Mouse (Mus musculus): ENCODE results near the gene Pnldc1. TPM values are rescaled to one million over a fixed set of nuclear protein-coding genes. Genes with fewer than 3 reads are reported as not detected.

Gene Pnldc1
- total and polyA plus RNA-seq, 2 experiments, result 1.3 to 1.5 TPM

GRCm38 (mm10) chr17:12839475-12840267 lies 70.4 kb downstream of the Pnldc1 start:
- H3K4me1 ChIP-seq (ENCODE audit: control insufficient read depth, insufficient read depth, low read length), result no peaks in the 10 kb centered on the region
- H3K79me2 ChIP-seq (ENCODE audit: control insufficient read depth, insufficient read depth, low read length), result no peaks in the 10 kb centered on the region
- TF ChIP-seq CTCF (IDR thresholded peaks at IDR 0.05; ENCODE audit: low read depth, low read length) (no peak), POLR2A (IDR thresholded peaks at IDR 0.05; ENCODE audit: extremely low read depth, insufficient read depth, low read length) (no peak)
- no peak overlapping the region for H3K9ac ChIP-seq (ENCODE audit: low read depth, low read length)
- no peaks in the 10 kb centered on the region for H3K36me3 ChIP-seq (ENCODE audit: control insufficient read depth, insufficient read depth, low read length)
- no peaks in the 10 kb centered on the region for H3K27me3 ChIP-seq (ENCODE audit: control insufficient read depth, insufficient read depth, low read length)
- no peak overlapping the region for H3K4me3 ChIP-seq (ENCODE audit: insufficient read depth, low read depth, low read length)
- WGBS, result 83% methylated on average over 10 of the region's 10 CpGs
- no peak for DNase-seq (ENCODE audit: extremely low read depth, low read depth, low spot score)
- H3K27ac ChIP-seq (replicated peaks; ENCODE audit: insufficient read depth, low read depth, low read length), result no peak overlapping the region

Other genes with a start within 250 kb of the Pnldc1 start
- gene Slc22a1, start 234.4 kb downstream of the Pnldc1 start, total RNA-seq (2014; rRNA removed), result 311 and 487 TPM in 2 replicates
- 527 and 571 TPM in 2 replicates for gene Slc22a1, start 234.4 kb downstream of the Pnldc1 start, polyA plus RNA-seq (2012; rRNA removed)
- 22.3 and 26.6 TPM in 2 replicates for gene Igf2r, start 140.6 kb downstream of the Pnldc1 start, total RNA-seq (2014; rRNA removed)
- 8.0 and 8.7 TPM in 2 replicates for gene Igf2r, start 140.6 kb downstream of the Pnldc1 start, polyA plus RNA-seq (2012; rRNA removed)
- 0.18 TPM in 1 of 2 replicates, not detected in the other for gene Mas1, start 42.1 kb downstream of the Pnldc1 start, total RNA-seq (2014; rRNA removed)
- gene Mas1, start 42.1 kb downstream of the Pnldc1 start, polyA plus RNA-seq (2012; rRNA removed), result 0.35 and 0.55 TPM in 2 replicates
- gene Mrgprh, start 34.2 kb downstream of the Pnldc1 start, total RNA-seq (2014; rRNA removed), result 0.09 TPM in 1 of 2 replicates, not detected in the other
- gene Mrgprh, start 34.2 kb downstream of the Pnldc1 start, polyA plus RNA-seq (2012; rRNA removed), result 0.05 TPM in 1 of 2 replicates, not detected in the other
- gene Tcp1, start 5.5 kb upstream of the Pnldc1 start, total RNA-seq (2014; rRNA removed), result 134 and 136 TPM in 2 replicates
- 39.9 and 50.2 TPM in 2 replicates for gene Tcp1, start 5.5 kb upstream of the Pnldc1 start, polyA plus RNA-seq (2012; rRNA removed)
- gene Mrpl18, start 6.1 kb upstream of the Pnldc1 start, total RNA-seq (2014; rRNA removed), result 43.6 and 54.6 TPM in 2 replicates
- gene Mrpl18, start 6.1 kb upstream of the Pnldc1 start, polyA plus RNA-seq (2012; rRNA removed), result 27.9 and 41.2 TPM in 2 replicates
- gene Acat3, start 30.4 kb upstream of the Pnldc1 start, total RNA-seq (2014; rRNA removed), result 255 and 271 TPM in 2 replicates
- 178 and 179 TPM in 2 replicates for gene Acat3, start 30.4 kb upstream of the Pnldc1 start, polyA plus RNA-seq (2012; rRNA removed)
- gene Acat2, start 50.5 kb upstream of the Pnldc1 start, total RNA-seq (2014; rRNA removed), result 75.1 and 75.7 TPM in 2 replicates
- 44.6 and 45.9 TPM in 2 replicates for gene Acat2, start 50.5 kb upstream of the Pnldc1 start, polyA plus RNA-seq (2012; rRNA removed)
- 32.0 and 32.6 TPM in 2 replicates for gene Wtap, start 83.9 kb upstream of the Pnldc1 start, total RNA-seq (2014; rRNA removed)
- 7.8 and 7.9 TPM in 2 replicates for gene Wtap, start 83.9 kb upstream of the Pnldc1 start, polyA plus RNA-seq (2012; rRNA removed)
- 169 and 338 TPM in 2 replicates for gene Sod2, start 96.6 kb upstream of the Pnldc1 start, total RNA-seq (2014; rRNA removed)
- 593 and 597 TPM in 2 replicates for gene Sod2, start 96.6 kb upstream of the Pnldc1 start, polyA plus RNA-seq (2012; rRNA removed)
- not detected in 2 replicates for gene Gpr31b, start 142.1 kb upstream of the Pnldc1 start, total RNA-seq (2014; rRNA removed)
- not detected in 2 replicates for gene Gpr31b, start 142.1 kb upstream of the Pnldc1 start, polyA plus RNA-seq (2012; rRNA removed)
- 0.27 and 0.65 TPM in 2 replicates for gene Tcp10b, start 150.9 kb upstream of the Pnldc1 start, total RNA-seq (2014; rRNA removed)
- gene Tcp10b, start 150.9 kb upstream of the Pnldc1 start, polyA plus RNA-seq (2012; rRNA removed), result not detected in 2 replicates
- 0.09 and 0.13 TPM in 2 replicates for gene Unc93a, start 221.6 kb upstream of the Pnldc1 start, total RNA-seq (2014; rRNA removed)
- gene Unc93a, start 221.6 kb upstream of the Pnldc1 start, polyA plus RNA-seq (2012; rRNA removed), result 0.04 and 0.11 TPM in 2 replicates